Mouse (Mus musculus) neural tube, embryonic 14.5 days (tissue): ENCODE data around the gene Dram1. TPM values are rescaled to one million over a fixed set of nuclear protein-coding genes. Genes with fewer than 3 reads are reported as not detected.

Source experiments
- ATAC-seq: fragments of 200-750 bp; cut with Nextera tagmentation; 2 replicates; pipeline ENCODE4 v1.8.0; 2017; ENCODE audit warnings: low read depth, mild to moderate bottlenecking, moderate TSS enrichment, moderate library complexity
- H3K27ac ChIP-seq: fragments of 300-500 bp; sonication (generic); 2 replicates; pipeline ENCODE4 v1.5.1; 2014; ENCODE audit warnings: low read depth, mild to moderate bottlenecking, control low read depth, low read length, moderate library complexity, mixed read lengths
- H3K27me3 ChIP-seq: fragments of 300-500 bp; sonication (generic); 2 replicates; pipeline ENCODE4 v1.6.1; 2014; ENCODE audit warnings: low read length; ENCODE audit not compliant: control insufficient read depth, insufficient read depth
- H3K36me3 ChIP-seq: fragments of 300-500 bp; sonication (generic); 2 replicates; pipeline ENCODE4 v1.6.1; 2014; ENCODE audit warnings: low read length, mixed read lengths; ENCODE audit not compliant: control insufficient read depth, insufficient read depth
- H3K4me1 ChIP-seq: fragments of 300-500 bp; sonication (generic); 2 replicates; pipeline ENCODE4 v1.6.1; 2014; ENCODE audit warnings: low read length; ENCODE audit not compliant: control insufficient read depth, insufficient read depth
- H3K4me2 ChIP-seq: fragments of 300-500 bp; sonication (generic); 2 replicates; pipeline ENCODE4 v1.6.1; 2014; ENCODE audit warnings: mild to moderate bottlenecking, low read depth, low read length, control low read depth
- H3K4me3 ChIP-seq: fragments of 300-500 bp; sonication (generic); 2 replicates; pipeline ENCODE4 v1.5.1; 2014; ENCODE audit warnings: low read depth, low read length, control low read depth, mixed read lengths
- H3K9ac ChIP-seq: fragments of 300-500 bp; sonication (generic); replicated peaks from 2 replicates; pipeline ENCODE4 v1.6.1; 2014; ENCODE audit warnings: low read depth, mild to moderate bottlenecking, control low read depth, low read length, mixed read lengths
- H3K9me3 ChIP-seq: fragments of 300-500 bp; sonication (generic); 2 replicates; pipeline ENCODE4 v1.6.1; 2016; ENCODE audit warnings: low read length; ENCODE audit not compliant: control insufficient read depth
- WGBS: fragments of 180-500 bp; shearing (Covaris S2); extraction: QIAGEN DNeasy Blood & Tissue Kit; methylation state at CpG from one replicate; pipeline ENCODE4 v1.1.7; 2014; 5-methylcytosine and 5-hydroxymethylcytosine counted together
- polyA plus RNA-seq: library from polyadenylated mRNA; unstranded; fragments of >200 nt; fragmentation: Nextera tagmentation; extraction: Ambion mirVana; gene quantifications from 2 replicates; pipeline ENCODE4 v1.2.1, GENCODE M21; 2014

Gene Dram1
- polyA plus RNA-seq, 1 experiment from 2014 or later, result 0.35 TPM

- Histone ChIP-seq H3K9me3 (no peaks in the 10 kb centered on the region), H3K27ac (no peak overlapping the region), H3K4me3 (no peak overlapping the region), H3K4me2 (no peak overlapping the region), H3K27me3 (no peaks in the 10 kb centered on the region), H3K4me1 (no peaks in the 10 kb centered on the region), H3K36me3 (no peaks in the 10 kb centered on the region), H3K9ac (no peak overlapping the region)
- ATAC-seq, result no peak
- WGBS, result 76% methylated on average over 12 of the region's 12 CpGs
These were observed 58.0 kb downstream of the Dram1 start for GRCm38 (mm10) chr10:88320714-88321416.

- Histone ChIP-seq H3K4me1 (no peaks in the 10 kb centered on the region), H3K4me3 (no peak overlapping the region)
- WGBS, result 83% methylated on average over 4 of the region's 4 CpGs
These were observed 60.7 kb downstream of the Dram1 start for GRCm38 (mm10) chr10:88318179-88318578.

DNA sequence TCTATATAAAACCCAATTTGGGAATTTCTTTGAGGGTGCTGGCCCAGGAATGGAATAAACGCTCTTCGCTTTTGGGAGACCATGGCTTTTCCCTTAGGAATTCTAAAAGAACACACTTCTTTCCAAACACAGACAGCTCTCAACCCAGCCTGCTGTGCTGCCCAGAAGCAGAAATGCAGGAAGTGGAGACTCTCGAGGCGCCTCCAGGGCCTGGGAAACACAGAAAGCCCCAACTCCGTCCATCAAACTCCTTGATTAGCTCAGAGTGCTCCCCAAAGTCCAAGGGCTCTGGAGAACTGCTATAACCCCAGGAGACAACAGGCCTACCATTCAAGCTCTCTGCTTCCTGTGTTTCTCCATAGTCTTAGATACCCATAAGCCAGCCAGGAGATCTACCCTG is 61.7 kb downstream of the Dram1 start:
- Histone ChIP-seq H3K27ac (no peak overlapping the region), H3K4me1 (no peaks in the 10 kb centered on the region), H3K4me2 (no peak overlapping the region), H3K4me3 (no peak overlapping the region), H3K9ac (no peak overlapping the region), H3K27me3 (no peaks in the 10 kb centered on the region), H3K36me3 (no peaks in the 10 kb centered on the region), H3K9me3 (no peaks in the 10 kb centered on the region)
- WGBS, result 94% methylated on average over 5 of the region's 5 CpGs
- no peak for ATAC-seq

More at GRCm38 (mm10) chr10:88318179-88318578, 60.7 kb downstream of the Dram1 start:
- H3K36me3 ChIP-seq, result no peaks in the 10 kb centered on the region
- H3K9me3 ChIP-seq, result no peaks in the 10 kb centered on the region
- no peak overlapping the region for H3K9ac ChIP-seq
- no peak for ATAC-seq
- no peaks in the 10 kb centered on the region for H3K27me3 ChIP-seq
- no peak overlapping the region for H3K4me2 ChIP-seq
- H3K27ac ChIP-seq, result no peak overlapping the region

DNA sequence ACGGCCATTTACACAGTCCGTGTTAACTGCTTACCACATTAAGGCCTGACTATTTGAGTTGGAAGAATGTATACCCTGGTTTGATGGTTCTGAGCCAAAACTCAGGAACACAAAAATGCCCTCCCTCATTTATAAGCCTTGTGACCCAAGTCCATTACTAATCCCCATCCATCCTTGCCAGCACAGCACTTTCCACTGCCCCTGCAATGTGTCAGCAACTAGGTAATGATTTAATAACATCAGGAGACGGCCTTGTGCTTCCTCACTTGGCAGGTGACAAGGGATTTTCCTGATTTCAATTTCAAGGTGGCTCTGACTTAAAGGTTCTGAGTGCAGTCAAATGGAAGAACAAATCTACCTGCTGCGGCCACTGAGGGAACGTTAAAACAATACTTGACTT is 64.0 kb downstream of the Dram1 start:
- ATAC-seq, result no peak
- Histone ChIP-seq H3K36me3 (no peaks in the 10 kb centered on the region), H3K4me2 (no peak overlapping the region), H3K27ac (no peak overlapping the region), H3K4me1 (no peaks in the 10 kb centered on the region), H3K27me3 (no peaks in the 10 kb centered on the region), H3K9me3 (no peaks in the 10 kb centered on the region), H3K4me3 (no peak overlapping the region), H3K9ac (no peak overlapping the region)
- WGBS, result 91% methylated on average over 5 of the region's 5 CpGs

DNA sequence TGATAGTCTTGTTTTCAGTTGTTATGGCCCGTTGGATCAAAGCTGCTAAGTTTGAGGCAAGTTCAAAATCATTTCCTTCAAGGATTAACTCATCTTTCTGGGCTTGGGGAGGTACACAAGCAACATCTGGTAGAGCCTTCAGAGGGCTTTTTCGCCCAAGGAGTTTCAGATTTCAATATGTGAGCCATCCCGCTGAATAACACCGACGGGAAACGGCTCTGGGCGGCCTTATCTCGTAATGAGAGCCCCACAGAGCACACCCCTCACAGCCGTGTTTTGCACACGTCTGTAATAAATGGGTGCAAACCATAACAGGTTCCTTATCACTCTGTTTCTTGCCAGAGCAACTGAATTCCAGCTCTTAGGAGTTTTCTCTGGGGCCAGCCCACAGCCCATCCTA is 69.0 kb downstream of the Dram1 start:
- no peak for ATAC-seq
- Histone ChIP-seq H3K27me3 (no peaks in the 10 kb centered on the region), H3K27ac (no peak overlapping the region), H3K4me2 (no peak overlapping the region), H3K4me3 (no peak overlapping the region), H3K9me3 (no peaks in the 10 kb centered on the region), H3K9ac (no peak overlapping the region), H3K36me3 (no peaks in the 10 kb centered on the region), H3K4me1 (no peaks in the 10 kb centered on the region)
- WGBS, result 86% methylated on average over 10 of the region's 10 CpGs

DNA sequence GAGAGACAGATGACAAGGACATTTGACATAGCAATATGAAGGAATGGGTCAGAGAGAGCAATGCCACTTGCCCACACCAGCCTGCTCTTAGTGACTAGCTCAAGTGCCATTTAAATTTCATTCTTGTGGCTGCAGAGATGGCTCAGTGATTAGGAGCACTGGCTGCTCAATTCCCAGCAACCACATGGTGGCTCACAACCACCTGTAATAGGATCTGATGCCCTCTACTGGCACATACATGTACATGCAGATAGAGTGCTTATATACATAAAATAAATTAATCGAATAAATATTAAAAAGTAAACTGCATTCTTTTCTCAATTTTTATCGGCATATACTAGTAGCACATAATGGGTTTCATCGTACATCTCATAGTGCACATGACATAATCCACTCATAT is 72.6 kb downstream of the Dram1 start:
- no peaks in the 10 kb centered on the region for H3K4me1 ChIP-seq
- H3K9me3 ChIP-seq, result no peaks in the 10 kb centered on the region
- no peaks in the 10 kb centered on the region for H3K36me3 ChIP-seq
- H3K9ac ChIP-seq, result no peak overlapping the region
- no peak overlapping the region for H3K4me3 ChIP-seq
- H3K4me2 ChIP-seq, result no peak overlapping the region
- H3K27me3 ChIP-seq, result no peaks in the 10 kb centered on the region
- H3K27ac ChIP-seq, result no peak overlapping the region
- ATAC-seq, result no peak
- 98% methylated on average over 3 of the region's 3 CpGs for whole genome bisulfite sequencing

DNA sequence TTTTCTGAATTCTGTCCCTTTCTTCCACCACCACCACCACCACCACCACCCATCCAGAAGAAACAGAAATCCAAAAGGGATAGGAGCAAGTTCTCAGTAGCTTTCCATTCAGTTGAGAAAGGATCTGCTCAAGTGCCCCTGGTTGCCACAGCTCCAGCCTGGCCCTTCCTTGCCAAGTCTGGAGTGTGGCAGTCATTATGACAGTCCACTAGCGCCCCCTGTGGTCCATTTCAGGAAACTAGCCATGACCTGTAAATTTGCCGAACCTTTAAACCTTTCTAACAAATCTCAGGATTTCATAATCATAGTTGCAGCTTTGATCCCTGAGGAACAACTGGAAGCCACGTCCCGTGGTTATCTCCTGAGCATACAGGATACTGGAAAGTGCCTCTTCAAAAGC is 74.6 kb downstream of the Dram1 start:
- no peaks in the 10 kb centered on the region for H3K27me3 ChIP-seq
- no peak overlapping the region for H3K4me2 ChIP-seq
- H3K9ac ChIP-seq, result no peak overlapping the region
- no peaks in the 10 kb centered on the region for H3K36me3 ChIP-seq
- 8% methylated on average over 4 of the region's 4 CpGs for WGBS
- peak; percentile 76; the same call in 1 of the 2 replicates for ATAC-seq
- H3K27ac ChIP-seq, result no peak overlapping the region
- H3K4me1 ChIP-seq, result no peaks in the 10 kb centered on the region
- H3K9me3 ChIP-seq, result no peaks in the 10 kb centered on the region
- H3K4me3 ChIP-seq, result no peak overlapping the region

DNA sequence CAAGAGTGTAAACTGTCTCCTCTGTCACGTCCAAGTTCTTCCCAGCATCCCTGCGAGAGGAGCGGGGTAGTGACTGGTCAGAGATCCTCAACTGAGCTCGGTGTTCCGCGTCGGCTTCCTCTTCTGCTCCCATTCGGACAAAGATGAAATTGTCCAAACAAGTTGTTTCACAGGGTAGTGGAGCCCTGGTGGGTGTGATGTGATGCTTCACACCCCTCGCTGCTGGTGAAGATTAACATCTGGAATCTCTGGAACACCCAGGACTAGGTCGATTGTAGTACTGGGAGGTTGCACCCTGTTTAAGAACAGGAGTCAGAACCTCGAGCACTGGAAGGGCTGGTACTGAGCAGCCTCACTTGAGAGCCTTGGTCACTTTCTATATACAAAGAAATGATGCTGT is 75.8 kb downstream of the Dram1 start:
- WGBS, result 86% methylated on average over 11 of the region's 11 CpGs
- no peak overlapping the region for H3K9ac ChIP-seq

GRCm38 (mm10) chr10:88301802-88302470 is 76.9 kb downstream of the Dram1 start:
- Histone ChIP-seq H3K36me3 (no peaks in the 10 kb centered on the region), H3K9me3 (no peaks in the 10 kb centered on the region), H3K27me3 (no peaks in the 10 kb centered on the region), H3K4me1 (no peaks in the 10 kb centered on the region), H3K27ac (no peak overlapping the region), H3K4me2 (no peak overlapping the region), H3K4me3 (no peak overlapping the region), H3K9ac (no peak overlapping the region)
- no peak for ATAC-seq
- 87% methylated on average over 6 of the region's 6 CpGs for WGBS

More for the DNA sequence above, 75.8 kb downstream of the Dram1 start:
- Histone ChIP-seq H3K4me1 (no peaks in the 10 kb centered on the region), H3K4me3 (no peak overlapping the region), H3K9me3 (no peaks in the 10 kb centered on the region), H3K36me3 (no peaks in the 10 kb centered on the region), H3K4me2 (no peak overlapping the region), H3K27me3 (no peaks in the 10 kb centered on the region), H3K27ac (no peak overlapping the region)
- ATAC-seq, result no peak
